Mouse (Mus musculus): ENCODE data around the gene Grid1.
A peak's percentile ranks its signal among the peaks of the same experiment; 100 is the strongest.

Gene Grid1

GRCm38 (mm10) chr14:34921265-34921664, 101.4 kb downstream of the Grid1 start:
- no peak for DNase-seq

DNA sequence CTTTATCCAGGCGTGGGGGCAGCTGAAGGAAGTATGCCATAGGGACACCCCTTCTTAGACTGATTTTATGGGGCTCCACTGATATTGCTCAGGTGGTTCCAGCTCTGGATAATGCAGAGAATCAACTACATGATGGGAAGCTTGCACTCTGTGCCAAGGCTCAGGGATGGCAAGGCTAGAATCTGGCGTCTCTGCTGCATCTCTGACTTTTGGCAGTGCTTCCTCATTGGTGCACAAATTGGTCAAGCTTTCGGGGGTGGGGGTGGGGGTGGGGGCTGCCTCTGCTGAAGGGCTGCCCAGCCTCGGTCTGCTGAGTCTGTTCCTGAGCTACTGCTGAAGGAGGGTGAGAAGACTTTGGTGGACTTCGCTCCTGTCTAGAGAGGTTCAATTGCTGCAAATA, 105.1 kb downstream of the Grid1 start:
- no peak for DNase-seq

DNA sequence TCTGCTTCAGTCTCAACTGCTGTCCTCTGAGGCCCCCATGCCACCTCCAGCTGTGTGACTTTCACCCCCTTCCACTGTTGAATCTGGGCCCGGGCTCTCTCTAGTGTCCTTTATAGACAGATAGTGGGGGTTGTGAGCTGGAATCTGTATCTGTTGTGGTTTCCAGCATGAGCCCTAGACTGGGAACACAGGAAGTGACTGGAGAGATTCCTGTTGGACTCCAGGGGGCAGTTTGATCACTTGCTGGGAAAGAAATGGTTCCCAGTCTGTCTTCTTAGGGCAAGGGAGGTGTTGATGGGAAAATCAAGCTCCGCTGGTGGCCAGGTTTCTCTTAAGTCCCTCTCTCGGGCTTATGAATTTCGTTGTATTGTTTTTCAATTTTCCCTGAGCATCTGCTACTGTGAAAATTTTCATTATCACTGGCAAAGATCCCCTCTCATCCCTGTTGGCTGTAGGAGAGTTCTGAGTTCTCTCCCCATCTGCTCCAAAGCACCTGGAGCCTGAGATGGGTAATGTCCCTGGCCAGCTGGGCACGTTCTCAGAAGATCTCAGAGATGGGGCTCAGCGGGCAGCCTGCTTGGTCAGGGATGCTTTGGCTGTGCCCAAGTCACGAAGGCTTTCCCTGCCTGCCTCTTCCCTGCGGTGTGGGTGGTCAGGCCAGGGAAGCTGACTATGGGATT, 110.3 kb downstream of the Grid1 start:
- DNase-seq, result no peak

DNA sequence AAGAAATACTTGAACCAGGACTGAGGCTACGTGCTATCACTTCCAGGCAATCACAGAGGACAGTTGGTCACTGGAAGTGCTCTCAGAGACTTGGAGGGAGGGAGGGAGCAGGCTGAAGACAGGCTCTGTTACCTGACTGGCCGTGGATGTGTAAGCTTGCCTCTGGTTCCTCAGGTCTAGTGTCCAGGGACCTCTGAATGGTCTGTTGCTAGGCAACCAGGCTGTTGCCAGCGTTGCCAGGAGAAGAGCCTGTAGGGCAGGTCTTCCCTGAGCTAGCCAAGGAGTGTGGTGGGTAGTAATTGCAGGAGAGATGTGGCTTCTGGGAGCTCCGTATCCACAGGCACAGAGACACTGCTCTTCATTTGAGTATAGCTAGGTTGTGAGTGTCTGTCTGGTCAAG, 113.3 kb downstream of the Grid1 start:
- no peak for DNase-seq

- no peak for DNase-seq
Observed at GRCm38 (mm10) chr14:34936192-34936770, 116.4 kb downstream of the Grid1 start.

- no peak for DNase-seq
Observed at GRCm38 (mm10) chr14:34944390-34944979, 124.6 kb downstream of the Grid1 start.

- no peak for DNase-seq
Observed at GRCm38 (mm10) chr14:34945471-34946313, 125.8 kb downstream of the Grid1 start.

- DNase-seq, result no peak
Observed at GRCm38 (mm10) chr14:34946314-34946583, 126.3 kb downstream of the Grid1 start.

- DNase-seq, result peak; percentile 14
Observed at GRCm38 (mm10) chr14:34948249-34948648, 128.3 kb downstream of the Grid1 start.

- DNase-seq, result no peak
Observed at GRCm38 (mm10) chr14:34952311-34952710, 132.4 kb downstream of the Grid1 start.

DNA sequence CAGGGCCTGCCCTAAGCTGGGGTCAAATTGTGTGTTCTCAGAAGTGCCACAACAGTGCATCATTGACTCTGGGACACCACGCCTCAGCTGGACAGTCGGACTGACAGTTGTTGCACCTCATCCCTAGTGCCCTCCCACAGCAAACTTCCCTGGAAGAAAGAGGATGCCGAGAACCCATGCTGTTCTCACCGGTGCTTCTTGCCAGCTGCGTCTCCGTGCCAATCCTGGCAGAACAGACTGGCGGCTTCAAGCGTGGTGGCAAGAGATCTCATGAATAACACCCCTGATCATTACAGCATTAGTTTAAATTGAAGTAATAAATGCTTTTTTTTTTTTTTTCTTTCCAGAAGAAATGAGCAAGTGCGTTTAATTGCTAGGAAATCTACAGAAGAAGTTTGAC, 133.7 kb downstream of the Grid1 start:
- no peak for DNase-seq

DNA sequence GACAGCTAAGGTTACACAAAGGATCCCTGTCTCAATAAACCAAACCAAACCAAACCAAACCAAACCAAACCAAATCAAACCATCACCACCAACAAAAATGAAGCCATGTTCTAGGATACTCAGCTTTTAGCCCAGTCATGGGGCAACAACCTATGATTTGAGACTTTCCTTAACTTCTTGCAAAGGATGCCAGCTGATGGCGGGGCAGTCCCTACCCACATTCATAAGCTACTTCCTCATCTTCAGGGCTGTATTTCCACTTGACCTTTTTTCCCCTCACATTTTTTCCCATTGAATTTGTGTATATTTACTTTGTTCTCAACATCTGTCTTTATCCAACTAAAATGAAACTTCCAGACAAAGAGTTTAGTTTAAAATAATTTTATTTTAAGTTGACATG, 135.8 kb downstream of the Grid1 start:
- no peak for DNase-seq

DNA sequence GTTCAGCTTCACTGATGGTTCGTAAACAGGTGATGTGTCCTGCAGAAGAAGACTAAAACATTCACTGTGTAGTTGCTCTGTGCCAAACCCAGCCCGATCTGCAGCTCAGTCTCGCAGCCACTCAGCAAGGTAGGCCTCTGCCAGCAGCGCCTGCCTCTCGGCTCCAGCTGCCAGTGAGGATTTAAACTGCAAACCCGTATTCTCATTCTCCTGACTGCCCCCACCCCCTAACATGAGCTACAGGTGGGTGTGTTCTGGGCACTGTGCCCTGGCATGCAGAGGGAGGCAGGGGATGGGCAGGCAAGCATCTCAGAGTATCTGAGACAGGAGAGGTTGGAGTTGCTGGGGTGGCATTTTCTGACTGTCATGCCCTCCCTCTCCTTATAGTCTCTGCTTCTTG, 140.3 kb downstream of the Grid1 start:
- DNase-seq, result no peak

DNA sequence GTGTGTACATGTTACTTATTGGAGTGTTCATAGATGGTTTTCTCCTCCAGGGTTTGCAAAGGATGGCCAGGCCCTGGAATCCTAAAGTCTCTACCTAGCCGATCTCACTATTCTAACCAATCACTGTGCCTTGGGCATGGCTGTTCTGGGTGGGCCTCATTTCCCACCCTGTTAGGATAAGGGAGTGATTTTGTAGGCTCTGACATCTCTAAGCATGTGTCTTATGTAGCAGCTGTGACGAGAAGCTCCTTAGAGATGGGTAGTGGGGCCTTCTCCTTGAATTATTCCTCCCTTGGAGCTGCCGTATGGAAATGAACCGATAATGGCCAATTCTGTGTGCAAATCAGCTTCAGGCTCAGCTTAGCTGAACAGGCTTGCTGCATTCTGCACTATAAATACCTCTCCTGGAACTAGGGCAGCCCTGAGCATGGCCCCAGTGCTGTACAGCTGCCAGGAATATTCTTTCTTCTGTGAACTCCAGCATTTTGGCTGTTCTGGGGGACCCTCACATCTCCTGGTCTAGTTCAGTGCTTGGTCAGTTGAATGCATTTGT, 143.8 kb downstream of the Grid1 start:
- no peak for DNase-seq

GRCm38 (mm10) chr14:34969102-34969819, 149.4 kb downstream of the Grid1 start:
- DNase-seq, result no peak

- no peak for DNase-seq
Observed at GRCm38 (mm10) chr14:34972930-34973329, 153.0 kb downstream of the Grid1 start.

GRCm38 (mm10) chr14:34980756-34981155, 160.8 kb downstream of the Grid1 start:
- no peak for DNase-seq

- DNase-seq, result no peak
Observed at GRCm38 (mm10) chr14:34989131-34989530, 169.2 kb downstream of the Grid1 start.

- DNase-seq, result no peak
Observed at GRCm38 (mm10) chr14:35006736-35007135, 186.8 kb downstream of the Grid1 start.

GRCm38 (mm10) chr14:35008674-35009073, 188.8 kb downstream of the Grid1 start:
- no peak for DNase-seq

GRCm38 (mm10) chr14:35009074-35009473, 189.2 kb downstream of the Grid1 start:
- no peak for DNase-seq

DNA sequence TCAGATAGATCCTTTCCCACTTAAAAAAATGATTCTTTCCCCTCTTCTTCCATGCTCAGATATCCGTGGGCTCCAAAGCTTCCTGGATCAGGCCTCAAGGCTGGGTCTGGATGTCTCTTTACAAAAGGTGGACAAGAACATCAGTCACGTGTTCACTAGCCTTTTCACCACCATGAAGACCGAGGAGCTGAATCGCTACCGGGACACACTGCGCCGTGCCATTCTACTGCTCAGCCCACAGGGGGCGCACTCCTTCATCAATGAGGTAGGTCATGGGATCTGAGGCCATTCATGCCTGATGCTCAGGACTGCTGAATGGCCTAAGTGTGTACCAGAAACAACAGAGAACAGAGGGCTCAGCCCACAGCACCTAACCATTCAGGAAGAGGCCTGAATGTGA, 206.8 kb downstream of the Grid1 start:
- no peak for DNase-seq

Data from thymus, postnatal 4 days (tissue).